Mouse (Mus musculus) neural tube, embryonic 12.5 days (tissue): ENCODE data around the gene Psap. TPM values are rescaled to one million over a fixed set of nuclear protein-coding genes. Genes with fewer than 3 reads are reported as not detected.

Experiments used
- ATAC-seq: fragments of 200-750 bp; cut with Nextera tagmentation; 2 replicates; pipeline ENCODE4 v1.8.0; 2017; ENCODE audit warnings: low read depth, mild to moderate bottlenecking, moderate TSS enrichment, moderate library complexity; ENCODE audit not compliant: low FRiP score
- H3K27ac ChIP-seq: fragments of 300-500 bp; sonication (generic); 2 replicates; pipeline ENCODE4 v1.5.1; 2016
- H3K27me3 ChIP-seq: fragments of 300-500 bp; sonication (generic); replicated peaks from 2 replicates; pipeline ENCODE4 v1.6.1; 2016; ENCODE audit warnings: mild to moderate bottlenecking
- H3K36me3 ChIP-seq: fragments of 300-500 bp; sonication (generic); 2 replicates; pipeline ENCODE4 v1.6.1; 2016; ENCODE audit warnings: mild to moderate bottlenecking
- H3K4me1 ChIP-seq: fragments of 300-500 bp; sonication (generic); 2 replicates; pipeline ENCODE4 v1.6.1; 2016
- H3K4me2 ChIP-seq: fragments of 300-500 bp; sonication (generic); replicated peaks from 2 replicates; pipeline ENCODE4 v1.6.1; 2016; ENCODE audit warnings: mild to moderate bottlenecking
- H3K4me3 ChIP-seq: fragments of 300-500 bp; sonication (generic); 2 replicates; pipeline ENCODE4 v1.5.1; 2016
- H3K9ac ChIP-seq: fragments of 300-500 bp; sonication (generic); 2 replicates; pipeline ENCODE4 v1.6.1; 2016; ENCODE audit warnings: mild to moderate bottlenecking
- H3K9me3 ChIP-seq: fragments of 300-500 bp; sonication (generic); 2 replicates; pipeline ENCODE4 v1.6.1; 2016; ENCODE audit warnings: mild to moderate bottlenecking
- WGBS: fragments of 180-500 bp; shearing (Covaris S2); methylation state at CpG from one replicate; pipeline ENCODE4 v1.1.7; 2016; 5-methylcytosine and 5-hydroxymethylcytosine counted together
- polyA plus RNA-seq: library from polyadenylated mRNA; unstranded; fragments of >200 nt; fragmentation: Nextera tagmentation; extraction: Ambion mirVana; gene quantifications from 2 replicates; pipeline ENCODE4 v1.2.1, GENCODE M21; 2016

Gene Psap
- polyA plus RNA-seq, 1 experiment from 2014 or later, result 101 TPM

DNA sequence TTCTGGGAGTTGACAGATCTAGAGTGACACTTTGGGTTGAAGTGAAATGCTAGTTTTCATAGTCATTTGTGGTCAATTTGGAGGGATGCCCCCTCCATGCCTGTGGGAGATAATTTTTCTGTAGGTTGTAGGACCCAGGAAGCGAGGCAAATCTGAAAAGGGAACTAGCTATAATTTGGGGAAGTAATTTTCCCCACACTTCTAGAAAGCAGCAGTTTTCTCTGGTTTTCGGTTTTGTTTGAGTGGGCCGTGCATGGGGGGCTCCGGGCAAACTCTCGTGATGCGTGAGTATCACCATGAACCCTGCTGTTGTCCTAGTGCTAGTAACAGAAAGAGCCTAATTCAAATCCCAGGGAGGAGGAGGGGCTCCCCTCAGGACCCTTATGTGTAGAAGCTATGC is 6.8 kb downstream of the Psap start:
- H3K36me3 ChIP-seq, result no peaks in the 10 kb centered on the region
- H3K4me2 ChIP-seq, result peak overlapping the region; percentile 47; the same call in 1 of the 2 replicates
- no peak for ATAC-seq
- peaks cover 53% of the 10 kb centered on the region for H3K4me1 ChIP-seq
- 58% methylated on average over 6 of the region's 6 CpGs for WGBS
- no peaks in the 10 kb centered on the region for H3K27me3 ChIP-seq
- H3K4me3 ChIP-seq, result no peak overlapping the region
- no peak overlapping the region for H3K9ac ChIP-seq
- H3K27ac ChIP-seq, result no peak overlapping the region
- no peaks in the 10 kb centered on the region for H3K9me3 ChIP-seq

DNA sequence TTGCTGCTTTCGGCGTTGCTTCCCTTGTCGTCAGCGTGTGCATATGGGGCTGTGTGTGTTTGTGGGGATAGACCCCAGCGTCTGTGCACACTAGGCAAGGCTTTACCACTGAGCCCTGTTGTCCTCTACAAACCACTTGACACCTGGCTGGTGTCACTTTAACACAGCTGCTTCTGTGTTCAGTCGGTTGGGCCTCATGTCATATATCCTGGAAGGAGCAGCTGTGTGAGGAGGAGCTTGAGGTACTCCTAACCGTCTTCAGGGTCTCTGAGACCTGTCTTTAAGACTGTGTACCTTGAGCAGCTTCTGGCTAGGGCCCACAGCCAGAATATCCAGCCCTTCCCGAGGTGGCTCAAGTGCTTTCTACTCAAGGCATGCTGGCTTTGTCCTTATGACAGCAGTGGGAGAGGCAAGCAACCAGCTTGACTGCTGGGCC is 7.3 kb downstream of the Psap start:
- Histone ChIP-seq H3K36me3 (no peaks in the 10 kb centered on the region), H3K4me3 (no peak overlapping the region), H3K27ac (no peak overlapping the region), H3K27me3 (no peaks in the 10 kb centered on the region), H3K9ac (peak overlapping the region; percentile 38; the same call in 1 of the 2 replicates), H3K4me1 (peaks cover 50% of the 10 kb centered on the region), H3K9me3 (no peaks in the 10 kb centered on the region), H3K4me2 (peak overlapping the region; percentile 47)
- no peak for ATAC-seq
- WGBS, result 39% methylated on average over 8 of the region's 8 CpGs

DNA sequence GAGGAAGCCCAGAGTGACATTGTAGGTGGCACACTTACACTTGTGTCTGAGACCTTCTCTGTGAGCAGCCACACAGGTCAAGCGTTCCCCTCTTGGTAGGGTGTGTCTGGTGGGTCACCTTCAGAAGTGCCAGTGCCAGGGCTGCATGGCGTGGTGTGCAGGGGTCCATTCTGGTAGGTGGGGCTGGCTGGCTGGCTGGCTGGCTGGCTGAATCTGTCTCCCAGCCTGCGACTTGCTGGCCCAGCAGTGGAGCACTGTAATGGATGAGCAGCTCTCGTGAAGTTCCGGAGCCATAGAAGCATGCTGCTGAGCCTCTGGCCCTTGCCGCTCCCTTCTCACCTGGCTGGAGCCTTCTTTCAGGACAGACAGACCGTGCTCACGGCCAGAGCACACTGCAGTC is 7.8 kb downstream of the Psap start:
- Histone ChIP-seq H3K9ac (peak overlapping the region; percentile 38), H3K36me3 (no peaks in the 10 kb centered on the region), H3K27ac (peak overlapping the region; percentile 12; the same call in 1 of the 2 replicates), H3K9me3 (no peaks in the 10 kb centered on the region), H3K27me3 (no peaks in the 10 kb centered on the region), H3K4me2 (peak overlapping the region; percentile 47), H3K4me3 (no peak overlapping the region), H3K4me1 (peaks cover 45% of the 10 kb centered on the region)
- ATAC-seq, result peak; percentile 37
- 58% methylated on average over 8 of the region's 8 CpGs for WGBS

DNA sequence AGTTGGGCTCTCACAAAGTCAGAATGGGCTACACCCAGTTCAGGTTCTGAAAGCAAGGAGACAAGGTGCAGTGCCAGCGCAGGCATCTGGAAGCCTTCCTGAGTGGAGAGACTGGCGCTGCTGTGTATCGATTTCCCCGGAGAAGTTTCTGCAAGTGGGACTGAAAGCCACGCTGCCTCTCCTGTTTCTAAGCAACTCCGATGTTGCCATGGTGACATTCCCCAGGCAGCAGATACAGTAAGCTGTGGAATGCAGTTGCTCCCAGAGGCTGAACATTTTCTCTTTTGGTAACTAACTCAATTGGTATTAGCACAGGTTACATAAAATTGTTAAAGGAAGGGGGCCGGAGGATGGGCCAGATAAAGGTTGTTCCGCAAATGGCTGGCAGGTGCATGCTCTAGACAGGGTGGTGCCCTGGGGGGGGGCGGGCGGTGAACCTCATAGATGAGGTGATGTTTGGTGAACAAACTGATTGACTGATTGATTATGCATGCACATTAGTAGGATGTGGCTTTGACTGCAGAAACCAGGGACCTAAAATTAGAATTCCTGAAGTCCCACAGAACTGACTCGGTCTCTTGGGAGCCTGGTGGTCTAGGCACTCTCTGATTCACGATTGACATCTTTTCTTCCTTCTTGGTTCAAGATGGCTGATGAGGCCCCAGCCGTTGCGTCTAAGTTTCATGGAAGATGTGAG is 8.4 kb downstream of the Psap start:
- Histone ChIP-seq H3K4me1 (peaks cover 42% of the 10 kb centered on the region), H3K4me3 (no peak overlapping the region)

GRCm38 (mm10) chr10:60286546-60286945 is 9.1 kb downstream of the Psap start:
- Histone ChIP-seq H3K9ac (no peak overlapping the region), H3K9me3 (no peaks in the 10 kb centered on the region), H3K36me3 (peaks cover 4% of the 10 kb centered on the region; the same call in 1 of the 2 replicates), H3K27me3 (no peaks in the 10 kb centered on the region), H3K4me3 (no peak overlapping the region), H3K4me2 (peak overlapping the region; percentile 47), H3K4me1 (peaks cover 41% of the 10 kb centered on the region), H3K27ac (no peak overlapping the region)
- no peak for ATAC-seq
- 93% methylated on average over 7 of the region's 7 CpGs for WGBS

More for the DNA sequence above, 8.4 kb downstream of the Psap start:
- Histone ChIP-seq H3K9me3 (no peaks in the 10 kb centered on the region), H3K27me3 (no peaks in the 10 kb centered on the region), H3K36me3 (no peaks in the 10 kb centered on the region), H3K4me2 (peak overlapping the region; percentile 47), H3K27ac (peak overlapping the region; percentile 12; the same call in 1 of the 2 replicates), H3K9ac (peak overlapping the region; percentile 38; the same call in 1 of the 2 replicates)
- 32% methylated on average over 14 of the region's 14 CpGs for WGBS
- peak; percentile 80 for ATAC-seq

DNA sequence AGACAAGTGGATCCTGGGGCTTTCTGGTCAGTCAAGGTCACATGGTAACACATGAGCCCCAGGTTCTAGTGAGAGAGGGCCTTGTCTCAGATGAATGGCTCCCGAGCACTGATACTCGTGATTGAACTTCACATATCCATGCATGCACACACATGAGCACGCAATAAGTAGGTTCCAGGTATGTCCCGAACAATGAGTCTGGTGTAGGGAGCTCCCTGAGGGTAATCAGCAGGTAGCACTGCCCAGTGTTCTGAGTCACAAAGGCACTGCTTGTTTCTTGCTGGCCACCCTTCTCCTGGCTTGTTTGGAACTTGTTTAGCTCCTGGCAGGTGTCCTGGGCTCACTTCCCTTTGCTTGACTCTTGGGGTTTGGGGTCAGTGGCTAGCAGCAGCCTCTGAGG is 9.7 kb downstream of the Psap start:
- ATAC-seq, result no peak
- Histone ChIP-seq H3K4me1 (peaks cover 37% of the 10 kb centered on the region), H3K36me3 (peaks cover 10% of the 10 kb centered on the region; the same call in 1 of the 2 replicates)

DNA sequence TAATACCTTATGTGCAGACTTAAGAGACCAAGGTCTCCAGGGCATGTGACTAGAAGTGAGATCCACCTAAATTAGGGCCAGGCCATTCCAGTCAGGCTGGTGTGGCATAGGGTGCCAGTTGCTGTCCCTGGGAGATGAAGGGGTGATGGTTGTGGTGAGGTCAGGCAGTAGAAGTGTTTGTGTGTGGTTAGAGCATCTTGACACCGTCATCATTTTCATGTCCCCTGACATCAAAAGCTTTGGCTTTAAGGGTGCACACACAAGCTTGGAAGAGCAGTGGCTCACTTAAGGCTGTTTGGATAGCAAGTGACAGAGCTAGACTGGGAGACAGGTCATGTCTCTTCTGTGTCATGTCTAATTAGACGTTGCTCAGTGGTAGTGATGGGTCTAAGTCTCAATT is 10.3 kb downstream of the Psap start:
- H3K27ac ChIP-seq, result no peak overlapping the region
- H3K4me1 ChIP-seq, result peaks cover 37% of the 10 kb centered on the region
- H3K4me3 ChIP-seq, result no peak overlapping the region
- H3K36me3 ChIP-seq, result peaks cover 14% of the 10 kb centered on the region; the same call in 1 of the 2 replicates
- 87% methylated on average over 2 of the region's 2 CpGs for WGBS
- H3K4me2 ChIP-seq, result no peak overlapping the region
- H3K9me3 ChIP-seq, result no peaks in the 10 kb centered on the region
- ATAC-seq, result no peak
- H3K27me3 ChIP-seq, result no peaks in the 10 kb centered on the region
- H3K9ac ChIP-seq, result no peak overlapping the region

More for the DNA sequence above, 9.7 kb downstream of the Psap start:
- Histone ChIP-seq H3K9ac (no peak overlapping the region), H3K4me3 (no peak overlapping the region), H3K27me3 (no peaks in the 10 kb centered on the region), H3K4me2 (no peak overlapping the region), H3K27ac (no peak overlapping the region), H3K9me3 (no peaks in the 10 kb centered on the region)
- 93% methylated on average over 4 of the region's 4 CpGs for WGBS

DNA sequence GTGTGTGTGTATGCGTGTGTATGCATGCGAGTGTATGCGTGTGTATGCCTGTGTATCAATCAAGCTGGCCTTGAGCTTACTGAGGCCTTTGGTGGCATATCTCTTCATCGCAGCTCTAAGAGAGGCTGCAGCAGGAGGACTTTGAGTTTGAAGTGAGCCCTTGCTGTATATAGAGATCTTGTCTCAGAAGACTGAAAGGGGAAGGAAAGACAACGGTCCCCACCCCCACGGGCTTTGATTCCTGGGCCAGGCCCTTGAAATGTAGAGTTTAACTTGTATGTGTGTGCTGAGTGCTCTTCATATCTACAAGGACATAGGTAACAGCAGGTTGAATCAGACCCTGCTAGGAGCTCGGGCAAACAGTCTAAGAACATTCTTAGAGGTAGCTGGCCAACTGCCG is 11.8 kb downstream of the Psap start:
- H3K36me3 ChIP-seq, result peaks cover 29% of the 10 kb centered on the region
- H3K9ac ChIP-seq, result no peak overlapping the region
- H3K4me3 ChIP-seq, result no peak overlapping the region
- no peak overlapping the region for H3K4me2 ChIP-seq
- no peaks in the 10 kb centered on the region for H3K27me3 ChIP-seq
- no peak overlapping the region for H3K27ac ChIP-seq
- peaks cover 28% of the 10 kb centered on the region for H3K4me1 ChIP-seq
- H3K9me3 ChIP-seq, result no peaks in the 10 kb centered on the region
- 88% methylated on average over 8 of the region's 8 CpGs for WGBS
- no peak for ATAC-seq

- no peak overlapping the region for H3K27ac ChIP-seq
- H3K36me3 ChIP-seq, result peaks cover 39% of the 10 kb centered on the region
- H3K4me1 ChIP-seq, result peaks cover 18% of the 10 kb centered on the region
- H3K9me3 ChIP-seq, result no peaks in the 10 kb centered on the region
- no peak overlapping the region for H3K9ac ChIP-seq
- H3K4me2 ChIP-seq, result no peak overlapping the region
- 75% methylated on average over 7 of the region's 7 CpGs for WGBS
- no peak overlapping the region for H3K4me3 ChIP-seq
- no peaks in the 10 kb centered on the region for H3K27me3 ChIP-seq
- no peak for ATAC-seq
These were observed 12.8 kb downstream of the Psap start for GRCm38 (mm10) chr10:60290026-60290738.

- peaks cover 44% of the 10 kb centered on the region for H3K36me3 ChIP-seq
- H3K9me3 ChIP-seq, result no peaks in the 10 kb centered on the region
- no peak overlapping the region for H3K9ac ChIP-seq
- WGBS, result 89% methylated on average over 8 of the region's 8 CpGs
- no peak for ATAC-seq
- no peaks in the 10 kb centered on the region for H3K27me3 ChIP-seq
- H3K4me3 ChIP-seq, result no peak overlapping the region
- no peak overlapping the region for H3K27ac ChIP-seq
- no peak overlapping the region for H3K4me2 ChIP-seq
- H3K4me1 ChIP-seq, result peaks cover 13% of the 10 kb centered on the region
These were observed 13.3 kb downstream of the Psap start for GRCm38 (mm10) chr10:60290739-60291110.

DNA sequence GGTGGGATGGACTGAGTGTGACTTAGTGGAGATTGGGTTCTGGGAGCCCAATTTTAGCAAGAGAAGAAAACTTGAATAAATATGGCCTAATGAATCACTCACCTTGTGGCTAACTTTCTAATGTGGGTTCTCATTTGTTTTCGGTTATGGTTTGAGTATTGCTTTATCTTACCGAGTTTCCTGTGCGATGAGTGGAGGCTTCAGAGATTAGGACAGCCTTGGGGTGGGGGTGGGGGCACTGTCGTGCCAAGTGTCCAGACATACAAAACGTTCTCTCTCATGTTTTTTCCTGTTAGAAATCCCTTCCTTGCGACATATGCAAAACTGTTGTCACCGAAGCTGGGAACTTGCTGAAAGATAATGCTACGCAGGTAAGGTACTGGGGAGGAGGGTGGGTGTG is 14.8 kb downstream of the Psap start:
- 95% methylated on average over 8 of the region's 8 CpGs for WGBS
- no peaks in the 10 kb centered on the region for H3K9me3 ChIP-seq
- no peak overlapping the region for H3K9ac ChIP-seq
- H3K4me2 ChIP-seq, result no peak overlapping the region
- H3K4me1 ChIP-seq, result peaks cover 2% of the 10 kb centered on the region; the same call in 1 of the 2 replicates
- peaks cover 55% of the 10 kb centered on the region for H3K36me3 ChIP-seq
- ATAC-seq, result no peak
- H3K27ac ChIP-seq, result no peak overlapping the region
- no peak overlapping the region for H3K4me3 ChIP-seq
- no peaks in the 10 kb centered on the region for H3K27me3 ChIP-seq

GRCm38 (mm10) chr10:60294621-60295020 is 17.2 kb downstream of the Psap start:
- Histone ChIP-seq H3K36me3 (peaks cover 75% of the 10 kb centered on the region), H3K4me1 (no peaks in the 10 kb centered on the region; the same call in 1 of the 2 replicates), H3K27ac (no peak overlapping the region), H3K9ac (no peak overlapping the region), H3K4me2 (no peak overlapping the region), H3K4me3 (no peak overlapping the region), H3K9me3 (no peaks in the 10 kb centered on the region), H3K27me3 (no peaks in the 10 kb centered on the region)
- 90% methylated on average over 7 of the region's 7 CpGs for WGBS
- ATAC-seq, result no peak
